Mouse (Mus musculus) heart, embryonic 13.5 days (tissue): Measurements from ENCODE around the gene Tex30. TPM values are rescaled to one million over a fixed set of nuclear protein-coding genes. Genes with fewer than 3 reads are reported as not detected.

Experiments
- ATAC-seq: fragments of 200-750 bp; cut with Nextera tagmentation; 2 replicates; pipeline ENCODE4 v1.8.0; 2017; ENCODE audit warnings: moderate TSS enrichment; ENCODE audit not compliant: insufficient number of reproducible peaks, low FRiP score, low TSS enrichment; ENCODE audit errors: extremely low read depth
- H3K27ac ChIP-seq: fragments of 300-500 bp; sonication (generic); replicated peaks from 2 replicates; pipeline ENCODE4 v1.5.1; 2015; ENCODE audit warnings: moderate library complexity, mild to moderate bottlenecking, inconsistent platforms
- H3K27me3 ChIP-seq: fragments of 300-500 bp; sonication (generic); replicated peaks from 2 replicates; pipeline ENCODE4 v1.6.1; 2015; ENCODE audit warnings: mild to moderate bottlenecking, inconsistent platforms
- H3K36me3 ChIP-seq: fragments of 300-500 bp; sonication (generic); 2 replicates; pipeline ENCODE4 v1.6.1; 2015; ENCODE audit warnings: mild to moderate bottlenecking, inconsistent platforms
- H3K4me1 ChIP-seq: fragments of 300-500 bp; sonication (generic); 2 replicates; pipeline ENCODE4 v1.6.1; 2015; ENCODE audit warnings: inconsistent platforms
- H3K4me2 ChIP-seq: fragments of 300-500 bp; sonication (generic); 2 replicates; pipeline ENCODE4 v1.6.1; 2015; ENCODE audit warnings: inconsistent platforms, mild to moderate bottlenecking, moderate library complexity
- H3K4me3 ChIP-seq: fragments of 300-500 bp; sonication (generic); 2 replicates; pipeline ENCODE4 v1.5.1; 2015; ENCODE audit warnings: moderate library complexity, mild to moderate bottlenecking, inconsistent platforms
- H3K9ac ChIP-seq: fragments of 300-500 bp; sonication (generic); 2 replicates; pipeline ENCODE4 v1.6.1; 2015; ENCODE audit warnings: inconsistent platforms, mild to moderate bottlenecking, moderate library complexity
- H3K9me3 ChIP-seq: fragments of 300-500 bp; sonication (generic); 2 replicates; pipeline ENCODE4 v1.6.1; 2016; ENCODE audit warnings: inconsistent platforms
- WGBS: fragments of 180-500 bp; shearing (Covaris S2); methylation state at CpG from one replicate; pipeline ENCODE4 v1.1.7; 2015; ENCODE audit warnings: mixed read lengths; 5-methylcytosine and 5-hydroxymethylcytosine counted together
- polyA plus RNA-seq: library from polyadenylated mRNA; unstranded; fragments of >200 nt; fragmentation: Nextera tagmentation; extraction: Ambion mirVana; gene quantifications from 2 replicates; pipeline ENCODE4 v1.2.1, GENCODE M21; 2015

The Tex30 gene
- polyA plus RNA-seq, 1 experiment from 2014 or later = 69.3 TPM

DNA sequence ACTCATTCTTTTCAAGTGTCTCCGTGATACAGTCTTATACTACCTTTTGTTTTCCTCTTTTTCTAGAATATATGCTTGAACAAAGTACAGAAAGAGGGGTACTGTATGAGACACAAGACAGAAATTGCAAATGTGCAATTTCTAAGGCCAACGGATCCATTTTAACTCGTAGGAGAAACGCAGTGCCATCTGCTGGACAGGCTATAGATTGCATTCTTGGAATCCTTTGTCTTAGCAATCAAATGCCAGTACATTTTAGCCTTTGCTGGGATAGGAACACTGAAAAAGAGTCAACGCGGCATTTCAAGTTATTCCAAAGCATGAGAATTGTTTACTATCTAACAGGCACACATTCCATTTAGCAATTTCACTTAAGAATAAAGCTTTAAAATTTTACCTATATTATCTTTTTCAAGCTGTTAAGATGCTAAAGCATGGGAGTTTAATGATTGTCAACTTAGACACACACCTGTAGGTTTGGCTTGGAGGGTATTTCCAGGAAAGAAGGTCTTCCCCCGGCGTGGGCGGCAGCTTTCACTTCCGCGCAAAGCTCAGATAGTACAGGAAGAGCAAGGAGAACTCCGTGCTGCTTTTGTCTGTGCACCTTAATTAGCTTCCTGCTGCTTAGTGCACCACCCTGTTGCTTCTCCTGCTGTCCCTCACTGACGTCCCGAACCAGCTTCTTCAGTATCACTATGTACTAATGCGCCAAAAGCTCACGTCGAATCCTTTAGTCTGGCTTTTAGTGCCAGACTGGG is 60.3 kb downstream of the Tex30 start:
- Histone ChIP-seq H3K4me2 (peak overlapping the region; percentile 87), H3K27me3 (no peaks in the 10 kb centered on the region), H3K9me3 (no peaks in the 10 kb centered on the region), H3K36me3 (no peaks in the 10 kb centered on the region), H3K9ac (peak overlapping the region; percentile 79), H3K4me1 (0 out of 2 replicates have a peak, but pooled peaks cover 4% of the 10 kb centered on the region), H3K4me3 (peak overlapping the region; percentile 63), H3K27ac (no peak overlapping the region)
- ATAC-seq = no peak
- WGBS = 2% methylated on average over 17 of the region's 17 CpGs

Other genes with a start within 250 kb of the Tex30 start
- 45.8 and 47.5 TPM in 2 replicates for gene Tpp2, start 168.8 kb downstream of the Tex30 start, polyA plus RNA-seq
- gene Mettl21c, start 82.4 kb downstream of the Tex30 start, polyA plus RNA-seq = 0.05 and 0.38 TPM in 2 replicates
- gene Gm8251, start 40.5 kb downstream of the Tex30 start, polyA plus RNA-seq = 0.06 TPM in 1 of 2 replicates, not detected in the other
- gene Kdelc1, start 16.4 kb upstream of the Tex30 start, polyA plus RNA-seq = 38.1 and 45.5 TPM in 2 replicates
- 12.4 and 12.6 TPM in 2 replicates for gene Bivm, start 16.5 kb upstream of the Tex30 start, polyA plus RNA-seq
- 10.2 and 11.8 TPM in 2 replicates for gene Ercc5, start 45.3 kb upstream of the Tex30 start, polyA plus RNA-seq
- gene Mettl21e, start 116.5 kb upstream of the Tex30 start, polyA plus RNA-seq = 0.06 TPM in 1 of 2 replicates, not detected in the other